Mouse (Mus musculus) lung, embryonic 15.5 days (tissue): ENCODE data around the gene Clasp2. TPM values are rescaled to one million over a fixed set of nuclear protein-coding genes. Genes with fewer than 3 reads are reported as not detected.
"Not testable (repeated sequence)": the region's sequence is repeated elsewhere in the genome, so short reads cannot be mapped to it uniquely, and the experiment has no call there.

Experiments used
- ATAC-seq: fragments of 200-750 bp; cut with Nextera tagmentation; 2 replicates; pipeline ENCODE4 v1.8.0; 2017; ENCODE audit warnings: moderate number of reproducible peaks, borderline replicate concordance; ENCODE audit not compliant: low FRiP score, low TSS enrichment; ENCODE audit errors: extremely low read depth
- H3K27ac ChIP-seq: fragments of 300-500 bp; sonication (generic); 2 replicates; pipeline ENCODE4 v1.5.1; 2015; ENCODE audit warnings: moderate library complexity, mild to moderate bottlenecking, inconsistent platforms
- H3K27me3 ChIP-seq: fragments of 300-500 bp; sonication (generic); 2 replicates; pipeline ENCODE4 v1.6.1; 2015; ENCODE audit warnings: inconsistent platforms
- H3K36me3 ChIP-seq: fragments of 300-500 bp; sonication (generic); 2 replicates; pipeline ENCODE4 v1.6.1; 2015; ENCODE audit warnings: inconsistent platforms
- H3K4me1 ChIP-seq: fragments of 300-500 bp; sonication (generic); 2 replicates; pipeline ENCODE4 v1.6.1; 2015; ENCODE audit warnings: inconsistent platforms
- H3K4me2 ChIP-seq: fragments of 300-500 bp; sonication (generic); 2 replicates; pipeline ENCODE4 v1.6.1; 2015; ENCODE audit warnings: inconsistent platforms, mild to moderate bottlenecking, moderate library complexity
- H3K4me3 ChIP-seq: fragments of 300-500 bp; sonication (generic); 2 replicates; pipeline ENCODE4 v1.5.1; 2015; ENCODE audit warnings: mild to moderate bottlenecking, inconsistent platforms
- H3K9ac ChIP-seq: fragments of 300-500 bp; sonication (generic); 2 replicates; pipeline ENCODE4 v1.6.1; 2015; ENCODE audit warnings: inconsistent platforms
- H3K9me3 ChIP-seq: fragments of 300-500 bp; sonication (generic); 2 replicates; pipeline ENCODE4 v1.6.1; 2016; ENCODE audit warnings: inconsistent platforms
- WGBS: fragments of 180-500 bp; shearing (Covaris S2); methylation state at CpG from one replicate; pipeline ENCODE4 v1.1.7; 2015; 5-methylcytosine and 5-hydroxymethylcytosine counted together
- polyA plus RNA-seq: library from polyadenylated mRNA; unstranded; fragments of >200 nt; fragmentation: Nextera tagmentation; extraction: Ambion mirVana; gene quantifications from 2 replicates; pipeline ENCODE4 v1.2.1, GENCODE M21; 2015

Gene Clasp2
- polyA plus RNA-seq, 1 experiment from 2014 or later: 27.3 TPM

DNA sequence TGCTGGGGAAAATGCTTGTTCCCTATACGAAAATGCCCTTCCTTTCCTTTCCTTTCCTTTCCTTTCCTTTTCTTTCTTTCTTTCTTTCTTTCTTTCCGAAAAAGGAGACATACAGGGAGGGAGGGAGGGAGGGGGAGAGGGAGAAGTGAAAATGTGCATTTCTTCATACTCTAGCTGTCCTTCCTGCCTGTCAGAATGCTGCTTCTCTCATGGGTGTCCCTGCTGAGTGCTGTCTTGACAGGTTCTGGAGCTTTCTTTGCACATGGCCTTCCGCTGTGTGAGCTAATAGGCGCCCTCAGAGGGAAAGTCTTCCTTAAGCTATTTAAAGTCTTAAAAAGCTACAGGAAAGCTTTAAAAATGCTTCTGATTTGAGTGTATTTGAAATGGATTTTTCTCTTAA is 95.7 kb downstream of the Clasp2 start:
- no peak for ATAC-seq
- Histone ChIP-seq H3K9ac (no peak overlapping the region), H3K27ac (no peak overlapping the region), H3K4me1 (no peaks in the 10 kb centered on the region), H3K9me3 (no peaks in the 10 kb centered on the region), H3K4me2 (no peak overlapping the region), H3K36me3 (0 out of 2 replicates have a peak, but pooled peaks cover 3% of the 10 kb centered on the region), H3K27me3 (no peaks in the 10 kb centered on the region), H3K4me3 (no peak overlapping the region)
- 94% methylated on average over 3 of the region's 4 CpGs for WGBS

DNA sequence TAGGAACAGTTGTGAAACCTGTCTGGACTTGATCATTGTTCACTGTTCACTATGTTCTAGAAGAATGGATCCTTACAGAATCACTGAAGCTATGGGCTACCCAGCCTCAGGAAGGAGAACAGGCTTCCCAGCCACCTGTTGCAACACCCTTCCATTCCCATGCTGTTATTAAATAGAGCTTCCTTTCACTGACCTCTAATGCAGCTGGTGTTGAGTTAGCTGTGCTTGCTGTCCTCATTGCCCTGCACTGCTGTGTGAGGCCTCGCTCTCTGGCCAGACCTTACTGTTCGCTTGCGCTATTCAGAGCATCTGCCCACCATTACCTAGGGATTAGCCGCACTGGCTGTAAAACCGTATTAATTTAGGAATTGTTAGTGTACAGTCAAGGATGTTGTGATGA is 96.2 kb downstream of the Clasp2 start:
- Histone ChIP-seq H3K4me3 (no peak overlapping the region), H3K9ac (no peak overlapping the region), H3K36me3 (0 out of 2 replicates have a peak, but pooled peaks cover 3% of the 10 kb centered on the region), H3K27ac (no peak overlapping the region), H3K9me3 (no peaks in the 10 kb centered on the region), H3K4me2 (no peak overlapping the region), H3K27me3 (no peaks in the 10 kb centered on the region), H3K4me1 (no peaks in the 10 kb centered on the region)
- ATAC-seq: no peak
- whole genome bisulfite sequencing: 96% methylated on average over 5 of the region's 5 CpGs

DNA sequence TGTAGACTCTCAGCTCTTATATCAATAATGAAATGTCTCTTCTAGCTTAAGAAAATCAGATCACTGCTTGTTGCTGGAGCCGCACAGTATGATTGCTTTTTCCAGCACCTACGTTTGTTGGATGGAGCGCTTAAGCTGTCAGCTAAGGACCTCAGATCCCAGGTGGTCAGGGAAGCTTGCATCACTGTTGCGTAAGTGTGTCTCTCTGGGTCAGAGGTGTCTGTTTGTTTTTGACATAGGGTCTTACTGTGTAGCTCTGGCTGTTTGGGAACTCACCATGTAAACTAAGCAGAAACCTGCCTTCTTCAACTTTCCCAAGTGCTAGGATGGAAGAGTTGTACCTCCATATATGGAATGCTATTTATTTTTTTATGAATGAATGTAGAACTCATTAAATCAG is 102.8 kb downstream of the Clasp2 start:
- no peaks in the 10 kb centered on the region for H3K4me1 ChIP-seq
- no peak overlapping the region for H3K4me3 ChIP-seq
- no peaks in the 10 kb centered on the region for H3K9me3 ChIP-seq
- H3K27ac ChIP-seq: no peak overlapping the region
- WGBS: 84% methylated on average over 4 of the region's 4 CpGs
- no peaks in the 10 kb centered on the region for H3K36me3 ChIP-seq
- no peak overlapping the region for H3K9ac ChIP-seq
- no peak overlapping the region for H3K4me2 ChIP-seq
- no peaks in the 10 kb centered on the region for H3K27me3 ChIP-seq
- ATAC-seq: no peak

DNA sequence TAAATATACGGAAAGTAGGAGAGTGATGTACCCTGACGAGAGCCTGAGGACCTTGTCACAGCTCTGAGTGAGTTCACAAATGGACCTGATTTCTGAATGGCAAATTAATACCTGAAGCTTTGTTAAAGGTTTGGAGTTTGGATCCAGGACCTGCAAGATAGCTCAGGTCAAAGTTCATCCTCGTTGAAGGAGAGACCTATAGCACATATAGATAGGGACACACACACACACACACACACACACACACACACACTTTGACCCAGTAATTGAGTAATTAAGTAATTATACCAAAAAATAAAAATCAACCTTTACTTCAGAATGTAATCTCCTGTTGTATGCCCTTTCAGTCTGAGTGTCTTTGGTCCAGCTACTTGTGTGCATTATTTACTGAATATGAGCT is 114.2 kb downstream of the Clasp2 start:
- H3K4me3 ChIP-seq: no peak overlapping the region
- no peak overlapping the region for H3K9ac ChIP-seq
- no peaks in the 10 kb centered on the region for H3K27me3 ChIP-seq
- no peaks in the 10 kb centered on the region for H3K9me3 ChIP-seq
- H3K36me3 ChIP-seq: peaks cover 27% of the 10 kb centered on the region
- 78% methylated on average over 3 of the region's 3 CpGs for WGBS
- no peak overlapping the region for H3K27ac ChIP-seq
- H3K4me2 ChIP-seq: no peak overlapping the region
- H3K4me1 ChIP-seq: no peaks in the 10 kb centered on the region
- ATAC-seq: no peak

DNA sequence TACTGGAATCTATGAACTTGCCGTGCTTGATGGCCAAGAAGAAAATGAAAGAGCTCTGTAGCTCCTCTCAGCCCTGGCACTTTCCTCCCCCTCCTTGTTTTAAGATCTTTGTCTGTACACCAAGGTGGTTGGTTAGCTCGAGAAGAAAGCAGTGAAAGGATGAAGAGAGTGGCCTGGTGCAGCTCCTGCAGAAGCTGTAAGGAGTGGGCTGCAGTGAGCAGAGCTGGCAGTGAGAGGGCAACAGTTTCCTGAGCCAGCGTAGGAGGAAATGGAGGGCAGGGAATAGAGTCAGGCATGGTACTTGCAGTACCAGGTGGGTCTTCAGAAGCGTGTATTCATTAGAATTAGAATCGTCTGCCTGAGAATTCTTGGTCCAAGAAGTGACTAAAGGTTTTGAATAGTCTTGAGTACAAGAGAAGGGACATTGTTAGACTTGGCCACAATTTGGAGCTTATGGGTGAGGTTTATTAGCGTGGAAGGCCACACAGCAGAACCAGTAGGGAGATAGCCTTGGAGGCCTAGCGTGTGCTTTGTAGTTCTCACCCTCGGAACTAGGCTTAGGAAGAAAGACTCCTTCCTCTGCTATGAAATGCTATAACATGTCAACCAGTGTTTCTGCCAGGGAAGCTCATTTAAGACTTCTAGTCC is 116.1 kb downstream of the Clasp2 start:
- no peak overlapping the region for H3K4me3 ChIP-seq
- no peaks in the 10 kb centered on the region for H3K27me3 ChIP-seq
- ATAC-seq: no peak
- 88% methylated on average over 8 of the region's 8 CpGs for WGBS
- peaks cover 19% of the 10 kb centered on the region for H3K36me3 ChIP-seq
- no peak overlapping the region for H3K9ac ChIP-seq
- no peak overlapping the region for H3K27ac ChIP-seq
- no peaks in the 10 kb centered on the region for H3K9me3 ChIP-seq
- H3K4me1 ChIP-seq: no peaks in the 10 kb centered on the region
- no peak overlapping the region for H3K4me2 ChIP-seq

DNA sequence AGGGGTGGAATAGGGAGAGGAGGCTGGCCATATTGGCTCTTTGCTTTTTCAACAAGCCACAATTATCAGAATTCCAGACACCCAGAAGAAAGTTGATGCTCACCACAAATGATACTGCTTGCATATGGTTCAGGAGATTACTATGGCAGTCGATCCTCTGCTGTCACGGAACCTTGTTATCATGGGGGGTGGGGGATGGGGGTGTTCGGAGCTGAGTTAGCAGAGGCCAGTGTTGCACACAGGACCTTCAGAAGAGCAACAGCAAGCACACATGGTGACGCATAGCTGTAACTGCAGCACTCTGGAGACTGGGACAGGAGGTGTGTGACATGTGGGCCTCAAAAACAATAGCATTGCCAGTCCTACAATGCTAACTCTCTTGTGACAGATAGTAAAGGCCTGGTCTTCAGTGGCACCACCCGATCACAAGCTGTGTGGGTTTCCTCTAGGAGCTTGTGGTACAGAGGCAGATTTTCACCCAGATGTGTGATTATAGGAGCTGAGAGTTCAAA is 116.7 kb downstream of the Clasp2 start:
- no peaks in the 10 kb centered on the region for H3K27me3 ChIP-seq
- H3K27ac ChIP-seq: no peak overlapping the region
- WGBS: 75% methylated on average over 5 of the region's 5 CpGs
- no peaks in the 10 kb centered on the region for H3K4me1 ChIP-seq
- no peaks in the 10 kb centered on the region for H3K9me3 ChIP-seq
- peaks cover 16% of the 10 kb centered on the region for H3K36me3 ChIP-seq
- no peak for ATAC-seq
- H3K9ac ChIP-seq: no peak overlapping the region
- no peak overlapping the region for H3K4me2 ChIP-seq
- H3K4me3 ChIP-seq: no peak overlapping the region

GRCm38 (mm10) chr9:113859420-113859819 is 118.1 kb downstream of the Clasp2 start:
- no peak overlapping the region for H3K4me2 ChIP-seq
- H3K27me3 ChIP-seq: no peaks in the 10 kb centered on the region
- 63% methylated on average over 5 of the region's 5 CpGs for WGBS
- H3K36me3 ChIP-seq: peaks cover 7% of the 10 kb centered on the region
- no peak for ATAC-seq
- no peak overlapping the region for H3K27ac ChIP-seq
- H3K9ac ChIP-seq: no peak overlapping the region
- no peak overlapping the region for H3K4me3 ChIP-seq
- no peaks in the 10 kb centered on the region for H3K4me1 ChIP-seq
- H3K9me3 ChIP-seq: no peaks in the 10 kb centered on the region

GRCm38 (mm10) chr9:113863370-113863999 is 122.2 kb downstream of the Clasp2 start:
- Histone ChIP-seq H3K9me3 (no peaks in the 10 kb centered on the region), H3K4me3 (no peak overlapping the region), H3K4me2 (no peak overlapping the region), H3K27ac (no peak overlapping the region), H3K27me3 (no peaks in the 10 kb centered on the region), H3K36me3 (peaks cover 4% of the 10 kb centered on the region; the same call in 1 of the 2 replicates), H3K9ac (no peak overlapping the region), H3K4me1 (no peaks in the 10 kb centered on the region)
- 88% methylated on average over 5 of the region's 5 CpGs for WGBS
- ATAC-seq: no peak

- peaks cover 22% of the 10 kb centered on the region for H3K36me3 ChIP-seq
- H3K4me1 ChIP-seq: no peaks in the 10 kb centered on the region
- H3K9ac ChIP-seq: no peak overlapping the region
- H3K4me3 ChIP-seq: no peak overlapping the region
- no peak for ATAC-seq
- WGBS: 79% methylated on average over 5 of the region's 5 CpGs
- no peak overlapping the region for H3K4me2 ChIP-seq
- no peak overlapping the region for H3K27ac ChIP-seq
- H3K27me3 ChIP-seq: no peaks in the 10 kb centered on the region
- H3K9me3 ChIP-seq: no peaks in the 10 kb centered on the region
Measured at GRCm38 (mm10) chr9:113867951-113868350, 126.7 kb downstream of the Clasp2 start.

GRCm38 (mm10) chr9:113894903-113895302 is 153.6 kb downstream of the Clasp2 start:
- H3K27me3 ChIP-seq: no peaks in the 10 kb centered on the region
- no peak for ATAC-seq
- H3K9me3 ChIP-seq: no peaks in the 10 kb centered on the region
- H3K36me3 ChIP-seq: peaks cover 14% of the 10 kb centered on the region
- no peaks in the 10 kb centered on the region for H3K4me1 ChIP-seq
- H3K9ac ChIP-seq: no peak overlapping the region
- no peak overlapping the region for H3K4me2 ChIP-seq
- WGBS: 88% methylated on average over 3 of the region's 3 CpGs
- H3K27ac ChIP-seq: no peak overlapping the region
- H3K4me3 ChIP-seq: no peak overlapping the region

- no peak overlapping the region for H3K27ac ChIP-seq
- no peak overlapping the region for H3K4me2 ChIP-seq
- no peaks in the 10 kb centered on the region for H3K27me3 ChIP-seq
- H3K4me3 ChIP-seq: no peak overlapping the region
- peaks cover 17% of the 10 kb centered on the region for H3K36me3 ChIP-seq
- no peaks in the 10 kb centered on the region for H3K4me1 ChIP-seq
- no peak overlapping the region for H3K9ac ChIP-seq
- ATAC-seq: peak; percentile 81
- WGBS: 44% methylated on average over 4 of the region's 4 CpGs
- H3K9me3 ChIP-seq: no peaks in the 10 kb centered on the region
Measured at GRCm38 (mm10) chr9:113903136-113903535, 161.9 kb downstream of the Clasp2 start.

DNA sequence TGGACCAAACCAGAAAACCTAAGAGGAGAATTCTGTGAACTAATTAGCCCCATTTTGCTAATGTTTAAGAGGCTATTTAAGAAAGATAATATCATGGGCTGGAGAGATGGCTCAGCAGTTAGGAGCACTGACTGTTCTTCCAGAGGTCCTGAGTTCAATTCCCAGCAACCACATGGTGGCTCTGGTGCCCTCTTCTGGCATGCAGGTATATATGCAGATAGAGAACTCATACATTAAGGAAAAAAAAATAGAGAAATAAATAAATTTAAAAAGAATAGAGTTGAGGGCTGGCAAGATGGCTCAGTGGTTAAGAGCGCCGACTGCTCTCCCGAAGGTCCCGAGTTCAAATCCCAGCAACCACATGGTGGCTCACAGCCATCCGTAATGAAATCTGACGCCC is 163.0 kb downstream of the Clasp2 start:
- not testable (repeated sequence) for H3K4me1 ChIP-seq, H3K9ac ChIP-seq, H3K4me3 ChIP-seq, H3K9me3 ChIP-seq, H3K27me3 ChIP-seq, ATAC-seq, H3K27ac ChIP-seq, H3K4me2 ChIP-seq
- WGBS: 90% methylated on average over 6 of the region's 6 CpGs
- peaks cover 21% of the 10 kb centered on the region for H3K36me3 ChIP-seq
